ENCODE assay signal across 9 mouse cellular contexts in genomic region chr4:155217241-155218103, GRCm38 (mm10). TPM values are rescaled to one million over a fixed set of nuclear protein-coding genes. Genes with fewer than 3 reads are reported as not detected.
DNase-seq lines count a peak whose midpoint lies in the region; ATAC-seq and TF ChIP-seq lines count a peak whose summit lies in the region.
"Had no signal": no experiment of that assay in that cellular context is flagged by ENCODE, and none has a peak within 500 bp of the region (broad histone marks: within the 10 kb centered on the region; RNA-seq: fewer than 3 reads in every experiment).

No protein-coding gene starts in this region.

- no peaks in the 10 kb centered on the region for H3K9me3 ChIP-seq in embryonic facial prominence, embryonic 12.5 days
- H3K9me3 ChIP-seq in intestine, embryonic 15.5 days: no peaks in the 10 kb centered on the region
- no peaks in the 10 kb centered on the region for H3K9me3 ChIP-seq in lung, embryonic 14.5 days (ENCODE audit: low read depth, low read length)

- WGBS in embryonic facial prominence, embryonic 12.5 days: 50% methylated on average over 12 of the region's 12 CpGs
- WGBS in intestine, embryonic 15.5 days: 42% methylated on average over 12 of the region's 12 CpGs
- 42% methylated on average over 12 of the region's 12 CpGs for WGBS in lung, embryonic 14.5 days

- peak overlapping the region; percentile 92 for H3K4me2 ChIP-seq in embryonic facial prominence, embryonic 12.5 days (replicated peaks)
- peak overlapping the region; percentile 91 for H3K4me2 ChIP-seq in intestine, embryonic 15.5 days (replicated peaks)
- peak overlapping the region; percentile 99 for H3K4me2 ChIP-seq in lung, embryonic 14.5 days

- H3K4me1 ChIP-seq in embryonic facial prominence, embryonic 12.5 days: peaks cover 76% of the 10 kb centered on the region
- H3K4me1 ChIP-seq in intestine, embryonic 15.5 days (replicated peaks): peaks cover 69% of the 10 kb centered on the region
- peaks cover 50% of the 10 kb centered on the region for H3K4me1 ChIP-seq in lung, embryonic 14.5 days (ENCODE audit: insufficient read depth)

- peak overlapping the region; percentile 93 for H3K27ac ChIP-seq in layer of hippocampus, adult 2 months
- H3K27ac ChIP-seq in embryonic facial prominence, embryonic 12.5 days: no peak overlapping the region
- 0 out of 2 replicates have a peak overlapping the region, but pooled peaks have one; percentile 24 for H3K27ac ChIP-seq in intestine, embryonic 15.5 days
- peak overlapping the region; percentile 46; the same call in 1 of the 2 replicates for H3K27ac ChIP-seq in lung, embryonic 14.5 days (ENCODE audit: low read depth)
- H3K27ac ChIP-seq: liver, embryonic 14.5 days had no signal

- TF ChIP-seq CTCF in layer of hippocampus, adult 2 months (conservative IDR thresholded peaks at IDR 0.05): no peak
- no peak for TF ChIP-seq CTCF in lung, embryonic 14.5 days (IDR thresholded peaks at IDR 0.05; ENCODE audit: low read depth)

- ATAC-seq in embryonic facial prominence, embryonic 12.5 days (ENCODE audit: insufficient number of reproducible peaks, insufficient read depth, low FRiP score, low TSS enrichment): no peak
- ATAC-seq in intestine, embryonic 15.5 days: no peak
- no peak for ATAC-seq in lung, embryonic 14.5 days (ENCODE audit: insufficient read depth)
- ATAC-seq in neutrophil, adult 5-6 weeks (ENCODE audit: extremely low read depth, insufficient number of reproducible peaks, low FRiP score, poor library complexity, severe bottlenecking): peak; percentile 55

- H3K9ac ChIP-seq in embryonic facial prominence, embryonic 12.5 days: no peak overlapping the region
- H3K9ac ChIP-seq in intestine, embryonic 15.5 days: no peak overlapping the region
- H3K9ac ChIP-seq in lung, embryonic 14.5 days: no peak overlapping the region
- H3K9ac ChIP-seq: liver, embryonic 14.5 days had no signal

- H3K4me3 ChIP-seq in layer of hippocampus, adult 2 months: peak overlapping the region; percentile 81
- no peak overlapping the region for H3K4me3 ChIP-seq in embryonic facial prominence, embryonic 12.5 days
- no peak overlapping the region for H3K4me3 ChIP-seq in intestine, embryonic 15.5 days (replicated peaks)
- 0 out of 2 replicates have a peak overlapping the region, but pooled peaks have one; percentile 6 for H3K4me3 ChIP-seq in lung, embryonic 14.5 days (ENCODE audit: low read depth, low read length)

- H3K36me3 ChIP-seq in embryonic facial prominence, embryonic 12.5 days: no peaks in the 10 kb centered on the region
- no peaks in the 10 kb centered on the region for H3K36me3 ChIP-seq in intestine, embryonic 15.5 days
- H3K36me3 ChIP-seq in lung, embryonic 14.5 days (ENCODE audit: insufficient read depth): peaks cover 23% of the 10 kb centered on the region; the same call in 1 of the 2 replicates

- no peaks in the 10 kb centered on the region for H3K27me3 ChIP-seq in embryonic facial prominence, embryonic 12.5 days
- no peaks in the 10 kb centered on the region for H3K27me3 ChIP-seq in intestine, embryonic 15.5 days (replicated peaks)
- no peaks in the 10 kb centered on the region for H3K27me3 ChIP-seq in lung, embryonic 14.5 days (ENCODE audit: insufficient read depth, low read length)

- DNase-seq in layer of hippocampus, adult 2 months (ENCODE audit: low spot score in 2 of 2): no peak
- DNase-seq in layer of hippocampus, postnatal 14 days (ENCODE audit: low spot score in 2 of 2): no peak
- peak; percentile 40 for DNase-seq in lung, embryonic 14.5 days
- DNase-seq in gastrocnemius, postnatal 25 days: no peak
- DNase-seq in frontal cortex, postnatal 36 days (ENCODE audit: low spot score in 2 of 2): no peak

RNA-seq across cellular contexts. Expression of gene Ski, which starts 4.9 kb away (rescaled TPM):
- 100 to 1,000 TPM; 128 to 136 TPM for total RNA-seq in layer of hippocampus, adult 2 months (2021)
- total RNA-seq in layer of hippocampus, postnatal 14 days (2021): 100 to 1,000 TPM; 115 to 117 TPM
- polyA plus RNA-seq in embryonic facial prominence, embryonic 12.5 days (2016; fragmentation: Nextera tagmentation; extraction: Ambion mirVana): 16.8 and 17.7 TPM in 2 replicates
- 13.3 and 13.8 TPM in 2 replicates for polyA plus RNA-seq in intestine, embryonic 15.5 days (2015; fragmentation: Nextera tagmentation; extraction: Ambion mirVana)
- 23.7 and 25.8 TPM in 2 replicates for polyA plus RNA-seq in lung, embryonic 14.5 days (2014; fragmentation: Nextera tagmentation; extraction: Ambion mirVana)
- 25.9 and 27.7 TPM in 2 replicates for total RNA-seq in neutrophil, adult 5-6 weeks (2017)
- 10 to 100 TPM; 31.3 to 34.7 TPM for total RNA-seq in gastrocnemius, postnatal 25 days (2021)

RNA-seq across cellular contexts. Expression of gene Faap20, which starts 32.1 kb away (rescaled TPM):
- total RNA-seq in layer of hippocampus, adult 2 months (2021): 10 to 100 TPM; 29.2 to 34.3 TPM
- 10 to 100 TPM; 24.2 to 24.5 TPM for total RNA-seq in layer of hippocampus, postnatal 14 days (2021)
- polyA plus RNA-seq in embryonic facial prominence, embryonic 12.5 days (2016; fragmentation: Nextera tagmentation; extraction: Ambion mirVana): 85.1 and 87.4 TPM in 2 replicates
- 64.1 and 74.9 TPM in 2 replicates for polyA plus RNA-seq in intestine, embryonic 15.5 days (2015; fragmentation: Nextera tagmentation; extraction: Ambion mirVana)
- 81.2 and 83.9 TPM in 2 replicates for polyA plus RNA-seq in lung, embryonic 14.5 days (2014; fragmentation: Nextera tagmentation; extraction: Ambion mirVana)
- 19.2 and 20.4 TPM in 2 replicates for total RNA-seq in neutrophil, adult 5-6 weeks (2017)
- 1 to 10 TPM; 5.3 to 8.2 TPM for total RNA-seq in gastrocnemius, postnatal 25 days (2021)

Comparison
In these comparisons a context has a peak if more than half of its experiments do, and no peak if none do; other contexts are left out.
1. H3K4me3 ChIP-seq: peak in layer of hippocampus, adult 2 months (single experiment) and lung, embryonic 14.5 days (single experiment); none in embryonic facial prominence, embryonic 12.5 days (single experiment) and intestine, embryonic 15.5 days (single experiment).
2. Peak in every context shown above with its lines, with median percentiles within 50 percentile points of each other: H3K4me2 ChIP-seq.